Mouse (Mus musculus) liver, embryonic 15.5 days (tissue): ENCODE data around the gene Vdr. TPM values are rescaled to one million over a fixed set of nuclear protein-coding genes. Genes with fewer than 3 reads are reported as not detected.

Experiments used
- ATAC-seq: fragments of 200-750 bp; cut with Nextera tagmentation; 2 replicates; pipeline ENCODE4 v1.8.0; 2017; ENCODE audit warnings: moderate number of reproducible peaks, mild to moderate bottlenecking, moderate library complexity; ENCODE audit not compliant: insufficient read depth
- H3K27ac ChIP-seq: fragments of 300-500 bp; sonication (generic); replicated peaks from 2 replicates; pipeline ENCODE4 v1.5.1; 2015; ENCODE audit warnings: mild to moderate bottlenecking, inconsistent platforms
- H3K27me3 ChIP-seq: fragments of 300-500 bp; sonication (generic); 2 replicates; pipeline ENCODE4 v1.6.1; 2015; ENCODE audit warnings: mild to moderate bottlenecking, inconsistent platforms
- H3K36me3 ChIP-seq: fragments of 300-500 bp; sonication (generic); replicated peaks from 2 replicates; pipeline ENCODE4 v1.6.1; 2015; ENCODE audit warnings: moderate library complexity, mild to moderate bottlenecking, inconsistent platforms
- H3K4me1 ChIP-seq: fragments of 300-500 bp; sonication (generic); replicated peaks from 2 replicates; pipeline ENCODE4 v1.6.1; 2015; ENCODE audit warnings: inconsistent platforms
- H3K4me2 ChIP-seq: fragments of 300-500 bp; sonication (generic); 2 replicates; pipeline ENCODE4 v1.6.1; 2015; ENCODE audit warnings: moderate library complexity, mild to moderate bottlenecking, inconsistent platforms
- H3K4me3 ChIP-seq: fragments of 300-500 bp; sonication (generic); replicated peaks from 2 replicates; pipeline ENCODE4 v1.5.1; 2015; ENCODE audit warnings: mild to moderate bottlenecking, inconsistent platforms
- H3K9ac ChIP-seq: fragments of 300-500 bp; sonication (generic); 2 replicates; pipeline ENCODE4 v1.6.1; 2015; ENCODE audit warnings: moderate library complexity, mild to moderate bottlenecking, inconsistent platforms
- H3K9me3 ChIP-seq: fragments of 300-500 bp; sonication (generic); replicated peaks from 2 replicates; pipeline ENCODE4 v1.6.1; 2016; ENCODE audit warnings: inconsistent platforms
- WGBS: fragments of 180-500 bp; shearing (Covaris S2); methylation state at CpG from one replicate; pipeline ENCODE4 v1.1.7; 2015; ENCODE audit warnings: mixed read lengths; ENCODE audit not compliant: insufficient replicate concordance; 5-methylcytosine and 5-hydroxymethylcytosine counted together
- polyA plus RNA-seq: library from polyadenylated mRNA; unstranded; fragments of >200 nt; fragmentation: Nextera tagmentation; extraction: Ambion mirVana; gene quantifications from 2 replicates; pipeline ENCODE4 v1.2.1, GENCODE M21; 2015

The Vdr gene
- polyA plus RNA-seq, 1 experiment from 2014 or later = 0.14 TPM

GRCm38 (mm10) chr15:97828901-97829338 is 81.5 kb downstream of the Vdr start:
- Histone ChIP-seq H3K4me3 (no peak overlapping the region), H3K9me3 (no peaks in the 10 kb centered on the region), H3K4me2 (peak overlapping the region; percentile 93), H3K36me3 (no peaks in the 10 kb centered on the region), H3K27me3 (peaks cover 53% of the 10 kb centered on the region), H3K27ac (no peak overlapping the region; the same call in 1 of the 2 replicates), H3K4me1 (peaks cover 93% of the 10 kb centered on the region), H3K9ac (no peak overlapping the region)
- WGBS = 27% methylated on average over 5 of the region's 5 CpGs
- no peak for ATAC-seq

GRCm38 (mm10) chr15:97828221-97828842 is 82.1 kb downstream of the Vdr start:
- Histone ChIP-seq H3K27me3 (peaks cover 47% of the 10 kb centered on the region), H3K36me3 (no peaks in the 10 kb centered on the region), H3K9me3 (no peaks in the 10 kb centered on the region), H3K4me1 (peaks cover 96% of the 10 kb centered on the region), H3K9ac (no peak overlapping the region), H3K27ac (no peak overlapping the region), H3K4me2 (peak overlapping the region; percentile 93), H3K4me3 (no peak overlapping the region)
- ATAC-seq = no peak
- WGBS = 33% methylated on average over 6 of the region's 6 CpGs

- H3K4me2 ChIP-seq = no peak overlapping the region
- H3K9ac ChIP-seq = no peak overlapping the region
- 72% methylated on average over 8 of the region's 8 CpGs for WGBS
- no peak for ATAC-seq
- no peaks in the 10 kb centered on the region for H3K36me3 ChIP-seq
- peaks cover 96% of the 10 kb centered on the region for H3K4me1 ChIP-seq
- no peak overlapping the region for H3K4me3 ChIP-seq
- no peaks in the 10 kb centered on the region for H3K9me3 ChIP-seq
- no peak overlapping the region for H3K27ac ChIP-seq
- H3K27me3 ChIP-seq = peaks cover 37% of the 10 kb centered on the region
These were observed 83.0 kb downstream of the Vdr start for GRCm38 (mm10) chr15:97827401-97827800.

GRCm38 (mm10) chr15:97826588-97827261 is 83.7 kb downstream of the Vdr start:
- 50% methylated on average over 5 of the region's 5 CpGs for WGBS
- Histone ChIP-seq H3K27me3 (peaks cover 31% of the 10 kb centered on the region), H3K9ac (peak overlapping the region; percentile 58; the same call in 1 of the 2 replicates), H3K4me2 (peak overlapping the region; percentile 74), H3K36me3 (no peaks in the 10 kb centered on the region), H3K4me3 (no peak overlapping the region), H3K9me3 (no peaks in the 10 kb centered on the region), H3K27ac (0 out of 2 replicates have a peak overlapping the region, but pooled peaks have one; percentile 34), H3K4me1 (peaks cover 93% of the 10 kb centered on the region)
- ATAC-seq = no peak

GRCm38 (mm10) chr15:97825941-97826587 is 84.4 kb downstream of the Vdr start:
- H3K36me3 ChIP-seq = no peaks in the 10 kb centered on the region
- H3K4me2 ChIP-seq = peak overlapping the region; percentile 74
- 15% methylated on average over 12 of the region's 12 CpGs for WGBS
- peak overlapping the region; percentile 64 for H3K27ac ChIP-seq
- no peaks in the 10 kb centered on the region for H3K9me3 ChIP-seq
- H3K9ac ChIP-seq = peak overlapping the region; percentile 58
- ATAC-seq = no peak
- H3K4me1 ChIP-seq = peaks cover 86% of the 10 kb centered on the region
- peak overlapping the region; percentile 57 for H3K4me3 ChIP-seq
- H3K27me3 ChIP-seq = peaks cover 24% of the 10 kb centered on the region

- 7% methylated on average over 29 of the region's 29 CpGs for WGBS
- Histone ChIP-seq H3K4me3 (peak overlapping the region; percentile 57), H3K27ac (peak overlapping the region; percentile 64), H3K9ac (peak overlapping the region; percentile 58), H3K27me3 (peaks cover 16% of the 10 kb centered on the region), H3K4me2 (peak overlapping the region; percentile 74), H3K4me1 (peaks cover 79% of the 10 kb centered on the region), H3K36me3 (no peaks in the 10 kb centered on the region), H3K9me3 (no peaks in the 10 kb centered on the region)
- ATAC-seq = peak; percentile 75
These were observed 85.1 kb downstream of the Vdr start for GRCm38 (mm10) chr15:97825071-97825940.

- H3K4me3 ChIP-seq = no peak overlapping the region
- 65% methylated on average over 6 of the region's 6 CpGs for WGBS
- H3K27ac ChIP-seq = peak overlapping the region; percentile 8; the same call in 1 of the 2 replicates
- no peaks in the 10 kb centered on the region for H3K36me3 ChIP-seq
- ATAC-seq = no peak
- no peak overlapping the region for H3K9ac ChIP-seq
- H3K4me1 ChIP-seq = peaks cover 66% of the 10 kb centered on the region
- no peaks in the 10 kb centered on the region for H3K9me3 ChIP-seq
- H3K27me3 ChIP-seq = peaks cover 4% of the 10 kb centered on the region; the same call in 1 of the 2 replicates
- no peak overlapping the region for H3K4me2 ChIP-seq
These were observed 86.4 kb downstream of the Vdr start for GRCm38 (mm10) chr15:97824042-97824441.

- Histone ChIP-seq H3K27ac (no peak overlapping the region), H3K27me3 (no peaks in the 10 kb centered on the region), H3K36me3 (no peaks in the 10 kb centered on the region), H3K9ac (no peak overlapping the region), H3K9me3 (no peaks in the 10 kb centered on the region), H3K4me3 (no peak overlapping the region), H3K4me1 (peaks cover 61% of the 10 kb centered on the region), H3K4me2 (no peak overlapping the region)
- ATAC-seq = no peak
- WGBS = 71% methylated on average over 12 of the region's 12 CpGs
These were observed 87.0 kb downstream of the Vdr start for GRCm38 (mm10) chr15:97823479-97823878.

GRCm38 (mm10) chr15:97822545-97823228 is 87.7 kb downstream of the Vdr start:
- peaks cover 54% of the 10 kb centered on the region for H3K4me1 ChIP-seq
- H3K9ac ChIP-seq = no peak overlapping the region
- no peaks in the 10 kb centered on the region for H3K36me3 ChIP-seq
- no peak for ATAC-seq
- H3K27ac ChIP-seq = no peak overlapping the region
- H3K4me3 ChIP-seq = no peak overlapping the region
- H3K4me2 ChIP-seq = no peak overlapping the region
- no peaks in the 10 kb centered on the region for H3K27me3 ChIP-seq
- WGBS = 41% methylated on average over 12 of the region's 12 CpGs
- no peaks in the 10 kb centered on the region for H3K9me3 ChIP-seq

GRCm38 (mm10) chr15:97821983-97822363 is 88.5 kb downstream of the Vdr start:
- H3K27ac ChIP-seq = peak overlapping the region; percentile 34
- 38% methylated on average over 6 of the region's 6 CpGs for WGBS
- H3K9me3 ChIP-seq = no peaks in the 10 kb centered on the region
- no peaks in the 10 kb centered on the region for H3K36me3 ChIP-seq
- H3K4me3 ChIP-seq = no peak overlapping the region
- H3K9ac ChIP-seq = no peak overlapping the region
- H3K27me3 ChIP-seq = no peaks in the 10 kb centered on the region
- H3K4me1 ChIP-seq = peaks cover 50% of the 10 kb centered on the region
- 0 out of 2 replicates have a peak overlapping the region, but pooled peaks have one; percentile 10 for H3K4me2 ChIP-seq
- no peak for ATAC-seq
